Mouse (Mus musculus) adrenal gland, adult (tissue): ENCODE data around the gene Fgb.
A peak's percentile ranks its signal among the peaks of the same experiment; 100 is the strongest.

Experiments used
- DNase-seq, 2 experiments: peaks; one replicate each; pipeline ENCODE4 v3.0.0; 2022 to 2023; ENCODE audit warnings: low spot score in 1 of 2; ENCODE audit not compliant: inconsistent age in 2 of 2

Gene Fgb

DNA sequence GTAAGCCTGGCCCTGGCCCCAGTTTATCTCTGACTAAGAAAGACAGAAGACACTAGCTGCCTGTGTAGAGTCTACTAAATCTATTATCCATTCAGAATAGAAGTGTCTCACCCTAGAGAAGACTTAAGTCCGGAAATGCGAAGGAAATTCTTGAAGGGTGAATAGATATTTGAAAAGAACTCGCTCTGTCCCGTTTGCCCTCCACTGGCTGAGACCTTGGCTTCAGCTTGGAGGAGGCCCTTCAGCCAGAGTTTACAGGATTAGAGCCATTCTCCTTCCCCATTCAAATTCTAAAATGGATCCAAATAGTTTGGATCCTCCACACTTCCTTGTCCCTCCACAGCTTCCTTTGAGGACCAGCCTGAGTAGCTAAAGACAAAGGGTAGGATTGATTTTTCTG lies 19.3 kb downstream of the Fgb start:
- DNase-seq: no peak

- no peak for DNase-seq
These were observed 22.0 kb downstream of the Fgb start for GRCm38 (mm10) chr3:83027546-83028251.

DNA sequence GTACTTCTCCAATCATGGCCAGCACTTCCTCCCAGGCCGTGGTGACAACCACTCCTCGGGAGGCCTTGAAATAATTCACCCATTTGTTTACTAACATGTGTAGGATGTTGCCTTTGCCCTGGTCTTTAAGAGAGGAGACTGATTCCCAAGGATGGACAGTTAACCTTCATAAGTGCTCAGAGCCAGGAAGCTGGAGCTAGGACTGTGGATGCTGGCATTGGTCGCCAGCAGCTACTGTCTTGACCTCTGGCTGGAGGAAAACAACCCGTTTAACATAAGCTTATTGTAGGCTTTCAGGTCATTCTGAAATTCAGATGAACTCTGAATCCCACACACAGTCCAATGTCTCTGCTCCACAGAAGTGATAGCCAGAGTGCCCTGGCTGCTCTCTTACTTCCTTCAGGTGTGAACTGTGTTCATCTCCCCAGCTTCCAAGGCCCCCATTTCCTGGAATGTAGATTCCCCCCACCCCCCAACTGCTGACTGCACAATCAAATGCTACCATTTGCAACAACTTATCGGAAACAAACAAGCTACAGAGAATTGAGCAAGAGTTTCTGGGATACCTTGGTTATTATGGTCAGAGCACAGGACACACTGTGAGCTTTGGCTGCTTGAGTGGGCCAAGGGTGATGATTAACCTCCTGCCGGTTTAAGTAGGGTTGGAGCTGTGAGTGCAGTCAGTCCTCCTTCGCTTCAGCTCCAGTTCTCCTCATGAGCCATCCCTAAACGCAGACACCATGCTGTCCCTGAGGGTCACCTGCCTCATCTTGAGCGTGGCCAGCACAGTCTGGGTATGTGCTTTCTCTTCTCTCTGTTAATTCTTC lies 24.0 kb downstream of the Fgb start, which contains the start of gene Fga:
Fga (plus strand) TSS at position 602 of the 827 bp plus-strand sequence.
- DNase-seq: no peak

- no peak for DNase-seq
These were observed 24.6 kb downstream of the Fgb start for GRCm38 (mm10) chr3:83025036-83025435.

DNA sequence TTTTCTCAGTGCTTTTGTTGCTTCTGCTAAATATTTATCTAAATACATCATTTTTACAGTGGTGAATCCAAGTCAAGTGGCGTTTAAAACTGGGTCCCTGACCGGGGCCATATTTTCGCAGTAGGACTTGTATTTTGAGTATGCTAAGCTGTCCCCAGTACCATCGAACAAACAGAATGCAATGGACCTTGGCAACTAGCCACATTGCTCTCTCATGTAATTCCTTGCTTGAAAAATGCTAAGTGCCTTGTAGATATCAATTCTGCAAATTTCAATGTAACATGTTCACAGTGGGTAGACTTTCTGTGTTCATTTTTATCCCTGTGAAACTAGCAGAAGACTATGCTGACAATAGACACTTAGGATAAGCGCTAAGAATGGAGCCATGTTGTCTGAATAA lies 28.5 kb downstream of the Fgb start:
- DNase-seq: no peak

DNA sequence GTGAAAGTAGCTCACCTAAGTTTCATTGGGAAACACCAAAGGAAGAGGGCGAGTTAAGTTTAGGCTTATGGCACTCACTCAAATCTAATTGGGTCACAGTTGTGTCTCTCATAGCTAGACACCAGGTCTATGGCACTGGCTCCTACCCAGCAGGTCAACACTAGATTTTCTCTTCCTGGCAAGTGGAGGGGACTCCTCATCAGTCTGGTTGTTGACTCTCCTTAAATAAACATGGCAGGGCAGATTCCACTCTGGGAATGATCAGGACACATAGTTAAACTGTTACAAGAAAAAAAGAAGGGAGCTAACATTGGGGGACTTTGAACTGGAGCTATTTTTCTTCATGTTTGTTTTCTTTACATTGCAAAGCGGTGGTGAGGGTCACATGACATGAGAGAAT lies 29.3 kb downstream of the Fgb start:
- DNase-seq: no peak

DNA sequence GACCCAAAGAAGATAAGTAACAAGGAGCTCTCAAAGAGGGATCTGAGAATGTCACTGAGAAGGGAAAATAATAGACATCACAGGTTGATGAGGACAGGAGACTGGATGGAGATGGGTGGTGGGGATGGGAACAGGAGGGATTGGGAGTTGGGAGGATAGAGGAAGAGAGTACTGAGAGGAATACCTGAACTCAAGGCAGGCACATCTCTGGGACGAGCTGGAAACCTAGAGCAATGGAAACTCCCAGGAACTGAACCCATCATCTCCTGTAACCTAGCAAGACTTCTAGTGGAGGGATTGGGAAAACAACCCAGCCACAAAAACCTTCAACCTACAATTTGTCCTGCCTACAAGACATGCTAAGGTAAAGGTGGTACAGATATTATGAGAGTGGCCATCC lies 33.4 kb downstream of the Fgb start:
- no peak for DNase-seq

GRCm38 (mm10) chr3:83013951-83014350 lies 35.7 kb downstream of the Fgb start:
- DNase-seq: no peak

DNA sequence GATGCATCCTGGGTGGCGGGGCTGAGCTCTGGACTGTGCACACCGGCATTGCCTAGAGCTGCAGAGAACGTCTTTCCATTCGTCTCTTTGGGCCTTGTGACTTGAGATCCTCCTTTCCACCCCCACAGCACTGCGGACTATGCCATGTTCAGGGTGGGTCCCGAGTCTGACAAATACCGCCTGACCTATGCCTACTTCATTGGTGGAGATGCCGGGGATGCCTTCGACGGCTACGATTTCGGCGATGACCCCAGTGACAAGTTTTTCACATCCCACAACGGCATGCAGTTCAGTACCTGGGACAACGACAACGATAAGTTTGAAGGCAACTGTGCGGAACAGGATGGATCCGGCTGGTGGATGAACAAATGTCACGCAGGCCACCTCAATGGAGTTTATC lies 37.0 kb downstream of the Fgb start:
- DNase-seq: no peak

DNA sequence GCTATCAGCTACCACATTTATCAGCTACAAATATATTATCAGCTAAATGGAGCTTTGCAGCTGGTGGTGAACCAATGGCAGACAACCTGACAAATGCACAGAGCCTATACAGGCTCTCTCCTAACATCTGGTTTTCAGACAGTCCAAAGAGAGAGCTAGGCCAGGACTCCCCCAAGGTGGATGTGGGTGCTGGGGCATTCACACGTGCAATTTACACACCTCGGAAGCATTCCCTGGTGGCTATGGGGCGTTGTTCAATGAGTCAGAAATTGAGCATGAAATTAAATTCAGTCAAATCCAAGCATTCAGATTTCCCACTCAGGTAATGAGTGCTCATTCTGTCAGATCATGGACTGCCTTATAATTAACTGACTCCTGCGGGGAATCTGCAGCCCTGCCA lies 38.1 kb downstream of the Fgb start:
- DNase-seq: no peak

- no peak for DNase-seq
These were observed 38.5 kb downstream of the Fgb start for GRCm38 (mm10) chr3:83011136-83011535.

GRCm38 (mm10) chr3:83010291-83010690 lies 39.4 kb downstream of the Fgb start:
- DNase-seq: no peak

DNA sequence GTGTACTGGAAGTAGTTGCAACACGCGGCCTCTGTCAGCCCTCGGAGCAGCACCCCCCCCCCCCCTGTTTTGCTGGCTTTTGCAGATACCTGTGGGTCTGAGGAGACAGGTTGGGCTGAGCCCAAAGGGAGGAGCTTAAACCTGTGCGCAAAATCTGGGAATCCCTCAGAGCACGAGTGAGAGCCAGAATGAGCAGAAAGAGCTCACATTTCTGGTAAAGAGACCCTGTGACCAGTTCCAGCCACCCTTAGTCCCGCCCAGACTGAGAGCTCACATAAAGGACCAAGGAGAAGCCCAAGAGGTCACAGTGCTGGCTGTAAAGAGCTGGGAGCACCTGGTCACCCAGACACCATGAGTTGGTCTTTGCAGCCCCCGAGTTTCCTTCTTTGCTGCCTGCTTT lies 42.1 kb downstream of the Fgb start, which contains the start of gene Fgg:
Fgg (plus strand) TSS at position 168 of the 400 bp plus-strand sequence.
- DNase-seq: no peak

- DNase-seq: no peak
These were observed 44.9 kb downstream of the Fgb start for GRCm38 (mm10) chr3:83004801-83005200.

- DNase-seq: no peak
These were observed 46.6 kb downstream of the Fgb start for GRCm38 (mm10) chr3:83003068-83003467.

GRCm38 (mm10) chr3:83002191-83002590 lies 47.5 kb downstream of the Fgb start:
- peak; percentile 11 to 71 for DNase-seq

- DNase-seq: no peak
These were observed 49.7 kb downstream of the Fgb start for GRCm38 (mm10) chr3:82999995-83000394.

DNA sequence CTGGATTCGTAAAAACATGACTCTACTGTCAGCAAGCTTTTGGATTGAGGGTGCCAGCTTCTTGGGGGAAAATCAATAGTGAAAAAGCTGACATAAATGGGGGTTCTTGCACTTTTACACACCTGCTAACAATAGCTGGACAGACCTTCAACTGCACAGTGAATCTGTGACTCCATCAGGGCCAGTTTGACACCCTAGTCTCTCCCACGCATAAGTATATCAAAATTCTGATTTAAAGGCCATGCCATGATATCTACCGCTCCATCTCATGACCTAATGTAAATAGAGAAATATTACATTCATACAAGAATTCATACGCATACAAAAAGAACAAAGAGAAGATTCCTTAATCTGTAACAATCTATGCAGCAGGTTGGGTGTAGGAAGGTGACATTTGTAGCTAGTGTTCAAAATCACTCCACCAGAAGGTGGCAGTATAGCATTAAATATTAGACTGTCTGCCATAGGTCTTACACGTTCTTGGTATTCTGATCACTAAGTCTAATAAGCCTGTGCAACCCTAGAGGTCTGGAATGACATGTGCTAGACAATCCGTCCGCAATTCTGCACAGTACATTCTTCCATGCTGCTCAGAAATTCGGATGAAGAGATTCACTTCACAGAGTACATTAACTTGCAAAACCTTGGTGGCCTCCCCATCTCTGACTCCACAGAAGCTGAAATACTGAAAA lies 50.7 kb downstream of the Fgb start:
- peak; percentile 7 to 87 for DNase-seq

GRCm38 (mm10) chr3:82996656-82997055 lies 53.0 kb downstream of the Fgb start:
- DNase-seq: no peak

DNA sequence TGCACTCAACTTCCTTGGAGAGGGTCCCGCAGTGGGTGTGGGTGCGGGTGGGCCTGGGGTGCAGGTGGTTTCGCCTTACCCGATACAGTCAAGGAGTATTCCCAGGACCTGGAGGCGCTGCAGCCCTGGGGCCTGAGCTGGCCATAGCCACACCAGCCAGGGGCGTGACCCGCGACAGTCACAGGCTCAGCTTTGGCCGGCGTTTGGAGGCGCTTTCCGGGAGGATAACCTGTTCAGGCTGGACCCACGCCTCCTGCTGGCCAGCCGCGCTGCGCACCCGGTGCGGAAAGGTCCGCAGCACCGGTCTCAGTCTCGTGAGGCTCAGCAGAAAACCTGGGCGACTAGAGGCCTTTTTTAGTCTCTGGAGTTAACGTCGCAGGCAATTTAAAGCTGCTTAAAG lies 54.3 kb downstream of the Fgb start:
- peak; percentile 27 to 67 for DNase-seq

DNA sequence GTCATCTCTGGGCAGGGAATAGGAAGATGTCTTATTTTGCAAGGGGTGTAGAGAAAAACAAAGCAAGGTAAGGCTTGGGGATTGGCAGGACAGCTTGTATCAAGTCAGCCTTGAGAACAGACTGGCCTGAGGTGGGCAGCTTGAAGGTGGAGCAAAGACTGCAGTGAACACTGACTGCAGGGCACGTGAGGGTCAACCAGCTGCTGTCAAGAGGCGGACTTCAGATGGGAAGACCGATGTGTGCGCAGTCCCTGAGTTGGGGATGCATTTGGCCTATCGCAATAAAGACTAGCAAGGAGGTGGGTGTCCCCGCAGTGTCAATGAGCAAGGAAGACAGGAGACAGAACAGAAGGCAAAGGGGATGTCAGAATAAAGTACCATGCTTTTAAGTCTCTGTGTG lies 56.7 kb downstream of the Fgb start:
- DNase-seq: no peak

DNA sequence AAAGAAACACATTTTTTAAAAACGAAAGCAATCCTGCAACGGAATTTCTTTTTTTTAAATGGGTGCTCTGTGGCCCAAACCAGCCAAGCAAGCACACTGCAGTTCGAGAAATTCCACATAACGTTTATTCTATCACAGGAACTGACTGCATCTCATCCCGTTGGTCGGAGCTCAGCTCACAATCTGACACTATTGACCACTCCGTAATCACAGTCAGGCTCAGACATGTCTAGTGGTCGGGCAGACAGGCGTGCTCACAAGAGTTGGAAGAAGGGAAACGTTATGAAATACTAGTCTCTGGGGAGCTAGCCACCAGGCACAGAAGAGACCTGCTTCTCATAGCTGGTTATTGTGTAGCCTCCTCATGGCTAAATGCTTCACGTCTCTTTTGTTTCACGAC lies 57.7 kb downstream of the Fgb start:
- DNase-seq: no peak
